Comparison of ENCODE assay signal across 22 mouse cellular contexts in genomic region chr10:62202574-62202973, GRCm38 (mm10). TPM values are rescaled to one million over a fixed set of nuclear protein-coding genes. Genes with fewer than 3 reads are reported as not detected.
DNase-seq lines count a peak whose midpoint lies in the region; TF ChIP-seq lines count a peak whose summit lies in the region.
"Had no signal": no experiment of that assay in that cellular context is flagged by ENCODE, and none has a peak within 500 bp of the region (broad histone marks: within the 10 kb centered on the region; RNA-seq: fewer than 3 reads in every experiment).

No protein-coding gene starts in this region.

- TF ChIP-seq POLR2A in thymus, adult 2 months (IDR thresholded peaks at IDR 0.05; ENCODE audit: control insufficient read depth, extremely low read depth, insufficient read depth, low read length, poor library complexity) = no peak

- H3K4me3 ChIP-seq in gastrocnemius, adult 2 months = no peak overlapping the region
- no peak overlapping the region for H3K4me3 ChIP-seq in thymus, adult 2 months (ENCODE audit: control insufficient read depth, insufficient read depth, low read length)
- no peak overlapping the region for H3K4me3 ChIP-seq in limb, embryonic 10.5 days
- H3K4me3 ChIP-seq: embryonic facial prominence, embryonic 10.5 days; erythroblast, embryonic 14.5 days; hindbrain, embryonic 15.5 days; neural tube, embryonic 13.5 days had no signal

- intact Hi-C loops in gastrocnemius, adult 2 months (cut with DNase I) = no loop called here
- intact Hi-C loops in left cerebral cortex, postnatal 25 days (cut with DNase I) = no loop called here
- intact Hi-C loops in heart, postnatal 36 days (cut with DNase I) = no loop called here

- H3K9me3 ChIP-seq in limb, embryonic 10.5 days (replicated peaks) = no peaks in the 10 kb centered on the region
- H3K9me3 ChIP-seq: embryonic facial prominence, embryonic 10.5 days; G1E; hindbrain, embryonic 15.5 days; neural tube, embryonic 13.5 days had no signal

- no peaks in the 10 kb centered on the region for H3K36me3 ChIP-seq in thymus, adult 2 months (ENCODE audit: control insufficient read depth, insufficient read depth, low read length)
- H3K36me3 ChIP-seq in limb, embryonic 10.5 days = no peaks in the 10 kb centered on the region
- H3K36me3 ChIP-seq: hindbrain, embryonic 15.5 days; neural tube, embryonic 13.5 days had no signal

- no peaks in the 10 kb centered on the region for H3K27me3 ChIP-seq in thymus, adult 2 months (ENCODE audit: control insufficient read depth, insufficient read depth, low read length)
- H3K27me3 ChIP-seq in limb, embryonic 10.5 days (ENCODE audit: low read depth, poor library complexity, severe bottlenecking) = peaks cover 15% of the 10 kb centered on the region; the same call in 1 of the 2 replicates
- H3K27me3 ChIP-seq: hindbrain, embryonic 15.5 days; neural tube, embryonic 13.5 days had no signal

- no peaks in the 10 kb centered on the region for H3K4me1 ChIP-seq in thymus, adult 2 months (replicated peaks; ENCODE audit: control insufficient read depth, insufficient read depth, low read length)
- H3K4me1 ChIP-seq in limb, embryonic 10.5 days = no peaks in the 10 kb centered on the region
- H3K4me1 ChIP-seq: embryonic facial prominence, embryonic 10.5 days; hindbrain, embryonic 15.5 days; neural tube, embryonic 13.5 days had no signal

- WGBS in thymus, adult 2 months = 92% methylated on average over 6 of the region's 6 CpGs
- WGBS in limb, embryonic 10.5 days = 78% methylated on average over 6 of the region's 6 CpGs

- TF ChIP-seq CTCF in gastrocnemius, adult 2 months (IDR thresholded peaks at IDR 0.05) = no peak
- no peak for TF ChIP-seq CTCF in thymus, adult 2 months (IDR thresholded peaks at IDR 0.05; ENCODE audit: borderline replicate concordance, control insufficient read depth, extremely low read depth, insufficient read depth, low read length, poor library complexity)

- H3K27ac ChIP-seq in gastrocnemius, adult 2 months = peak overlapping the region; percentile 53
- H3K27ac ChIP-seq in thymus, adult 2 months (ENCODE audit: control insufficient read depth, insufficient read depth, low read length) = no peak overlapping the region
- no peak overlapping the region for H3K27ac ChIP-seq in limb, embryonic 10.5 days
- H3K27ac ChIP-seq: embryonic facial prominence, embryonic 10.5 days; hindbrain, embryonic 15.5 days; liver, embryonic 14.5 days; neural tube, embryonic 13.5 days had no signal

- DNase-seq in gastrocnemius, adult 2 months = peak; percentile 63
- DNase-seq in gastrocnemius, postnatal 4 days (ENCODE audit: low spot score in 2 of 2) = no peak
- DNase-seq in MN1 (ENCODE audit: low spot score) = peak; percentile 59
- peak; percentile 75 for DNase-seq in layer of hippocampus, adult 11-12 months (ENCODE audit: low spot score)
- peak; percentile 46 to 73 for DNase-seq in left cerebral cortex, postnatal 25 days (ENCODE audit: low spot score in 2 of 2)
- DNase-seq in thymus, adult 2 months = no peak
- DNase-seq in heart, postnatal 36 days = no peak
- DNase-seq in limb, embryonic 10.5 days (ENCODE audit: low spot score) = no peak
- DNase-seq: heart, postnatal 14 days; kidney, adult 2 months; retina, postnatal 1 day; thymus, adult 18-20 months had no signal

RNA-seq across cellular contexts. Expression of gene Tspan15, which starts 28.5 kb away (rescaled TPM):
- total RNA-seq in gastrocnemius, adult 2 months (2021) = 1 to 10 TPM; 3.5 to 6.0 TPM
- 10 to 100 TPM; 25.5 to 30.8 TPM for total RNA-seq in gastrocnemius, postnatal 4 days (2021)
- total RNA-seq in left cerebral cortex, postnatal 25 days (2021) = 10 to 100 TPM; 11.1 to 13.7 TPM
- 12.7 and 13.7 TPM in 2 replicates for polyA plus RNA-seq in thymus, adult 2 months (2012; rRNA removed)
- total RNA-seq in heart, postnatal 36 days (2021) = 1 to 10 TPM; 7.3 to 8.2 TPM
- 15.1 and 18.5 TPM in 2 replicates for polyA plus RNA-seq in limb, embryonic 10.5 days (2016; fragmentation: Nextera tagmentation; extraction: Ambion mirVana)

RNA-seq across cellular contexts. Expression of gene Tacr2, which starts 49.7 kb away (rescaled TPM):
- total RNA-seq in gastrocnemius, adult 2 months (2021) = not detected
- not detected for total RNA-seq in gastrocnemius, postnatal 4 days (2021)
- total RNA-seq in left cerebral cortex, postnatal 25 days (2021) = under 1 TPM; 0.16 to 0.18 TPM
- 0.19 and 0.38 TPM in 2 replicates for polyA plus RNA-seq in thymus, adult 2 months (2012; rRNA removed)
- total RNA-seq in heart, postnatal 36 days (2021) = not detected
- not detected in 2 replicates for polyA plus RNA-seq in limb, embryonic 10.5 days (2016; fragmentation: Nextera tagmentation; extraction: Ambion mirVana)
- total RNA-seq: heart, adult 8-10 months; heart, postnatal 14 days; monocyte, adult 5-6 weeks had no signal
- polyA plus RNA-seq: embryonic facial prominence, embryonic 10.5 days; erythroblast, embryonic 14.5 days; forebrain, embryonic 16.5 days; G1E; hindbrain, embryonic 15.5 days; kidney, adult 2 months; limb, embryonic 11.5 days; liver, embryonic 14.5 days had no signal

RNA-seq across cellular contexts. Expression of gene Fam241b, which starts 58.9 kb away (rescaled TPM):
- total RNA-seq in gastrocnemius, adult 2 months (2021) = 1 to 10 TPM in 1 of 2 experiments, under 1 TPM in 1; 0.99 to 1.2 TPM
- total RNA-seq in gastrocnemius, postnatal 4 days (2021) = under 1 TPM; 0.23 to 0.47 TPM
- total RNA-seq in left cerebral cortex, postnatal 25 days (2021) = 10 to 100 TPM; 53.0 to 54.6 TPM
- polyA plus RNA-seq in thymus, adult 2 months (2012; rRNA removed) = 2.3 and 4.0 TPM in 2 replicates
- 1 to 10 TPM; 1.7 to 2.6 TPM for total RNA-seq in heart, postnatal 36 days (2021)
- 9.0 and 12.6 TPM in 2 replicates for polyA plus RNA-seq in limb, embryonic 10.5 days (2016; fragmentation: Nextera tagmentation; extraction: Ambion mirVana)

Comparison
In these comparisons a context has a peak if more than half of its experiments do, and no peak if none do; other contexts are left out.
1. DNase-seq: peak in gastrocnemius, adult 2 months (single experiment), MN1 (single experiment), layer of hippocampus, adult 11-12 months (single experiment) and left cerebral cortex, postnatal 25 days (2 of 2); none in gastrocnemius, postnatal 4 days (0 of 2), thymus, adult 2 months (single experiment), heart, postnatal 36 days (0 of 2) and limb, embryonic 10.5 days (single experiment).
2. RNA of gene Fam241b, which starts 58.9 kb away (total RNA-seq): 53.0 to 54.6 TPM in left cerebral cortex, postnatal 25 days; 1.7 to 2.6 TPM in heart, postnatal 36 days, 0.99 to 1.2 TPM in gastrocnemius, adult 2 months and 0.23 to 0.47 TPM in gastrocnemius, postnatal 4 days; every median in the first group is over 10 times any median in the second.